Mouse (Mus musculus) kidney, postnatal 10 days (tissue): ENCODE measurements around the gene Snx15.

Experiments used
- DNase-seq: peaks from one replicate; pipeline ENCODE4 v3.0.0; 2021; ENCODE audit warnings: mixed read lengths

The Snx15 gene

GRCm38 (mm10) chr19:6070571-6071250, 57.4 kb downstream of the Snx15 start:
- DNase-seq, result peak; percentile 10

- DNase-seq, result no peak
Observed at GRCm38 (mm10) chr19:6069851-6070250, 58.3 kb downstream of the Snx15 start.
